9 mouse cellular contexts compared by ENCODE assay signal in genomic region chr13:55601611-55602010, GRCm38 (mm10). TPM values are rescaled to one million over a fixed set of nuclear protein-coding genes. Genes with fewer than 3 reads are reported as not detected.
DNase-seq lines count a peak whose midpoint lies in the region; ATAC-seq and TF ChIP-seq lines count a peak whose summit lies in the region.
"Had no signal": no experiment of that assay in that cellular context is flagged by ENCODE, and none has a peak within 500 bp of the region (broad histone marks: within the 10 kb centered on the region; RNA-seq: fewer than 3 reads in every experiment).

No protein-coding gene starts in this region.

- H3K9me3 ChIP-seq in forebrain, embryonic 11.5 days (ENCODE audit: control insufficient read depth, low read length): no peaks in the 10 kb centered on the region
- H3K9me3 ChIP-seq in forebrain, embryonic 16.5 days (ENCODE audit: control insufficient read depth, low read length): no peaks in the 10 kb centered on the region
- no peaks in the 10 kb centered on the region for H3K9me3 ChIP-seq in limb, embryonic 10.5 days (replicated peaks)

- peak; percentile 90 for DNase-seq in forebrain, embryonic 11.5 days (ENCODE audit: low spot score)
- DNase-seq in c-Kit-positive CD71-negative TER-119-negative erythroid progenitor cells, embryonic 14.5 days (ENCODE audit: low read depth): peak; percentile 80
- DNase-seq in frontal cortex, postnatal 10 days (ENCODE audit: low spot score in 2 of 2): peak; percentile 60 to 80
- peak; percentile 90 for DNase-seq in induced T-regulatory cell, adult 2 months (ENCODE audit: low read depth)
- peak; percentile 90 for DNase-seq in limb, embryonic 10.5 days (ENCODE audit: low spot score)
- DNase-seq in spleen, postnatal 4 days (ENCODE audit: low spot score in 2 of 2): peak; percentile 82 to 94

- no peak overlapping the region for H3K4me3 ChIP-seq in forebrain, embryonic 11.5 days (ENCODE audit: low read depth, low read length)
- H3K4me3 ChIP-seq in forebrain, embryonic 16.5 days (replicated peaks; ENCODE audit: low read length): no peak overlapping the region
- H3K4me3 ChIP-seq in limb, embryonic 10.5 days: no peak overlapping the region
- peak overlapping the region; percentile 54 for H3K4me3 ChIP-seq in myocyte

- H3K27ac ChIP-seq in forebrain, embryonic 11.5 days (ENCODE audit: low read depth, low read length): no peak overlapping the region
- H3K27ac ChIP-seq in forebrain, embryonic 16.5 days (ENCODE audit: low read length): no peak overlapping the region
- no peak overlapping the region for H3K27ac ChIP-seq in limb, embryonic 10.5 days

- peaks cover 19% of the 10 kb centered on the region for H3K79me2 ChIP-seq in myocyte (ENCODE audit: control insufficient read depth, insufficient read depth)

- peaks cover 4% of the 10 kb centered on the region; the same call in 1 of the 2 replicates for H3K4me1 ChIP-seq in forebrain, embryonic 11.5 days (replicated peaks; ENCODE audit: control insufficient read depth, insufficient read depth, low read length)
- peaks cover 9% of the 10 kb centered on the region for H3K4me1 ChIP-seq in forebrain, embryonic 16.5 days (replicated peaks; ENCODE audit: control insufficient read depth, insufficient read depth, low read length)
- peaks cover 14% of the 10 kb centered on the region for H3K4me1 ChIP-seq in limb, embryonic 10.5 days

- H3K9ac ChIP-seq in forebrain, embryonic 11.5 days (ENCODE audit: low read length): no peak overlapping the region
- no peak overlapping the region for H3K9ac ChIP-seq in forebrain, embryonic 16.5 days (replicated peaks; ENCODE audit: low read depth, low read length)

- no peak overlapping the region for H3K4me2 ChIP-seq in forebrain, embryonic 11.5 days (ENCODE audit: low read depth, low read length, severe bottlenecking)
- no peak overlapping the region for H3K4me2 ChIP-seq in forebrain, embryonic 16.5 days (ENCODE audit: low read length)
- H3K4me2 ChIP-seq in myocyte (ENCODE audit: low read depth): peak overlapping the region; percentile 76

- no peaks in the 10 kb centered on the region for H3K27me3 ChIP-seq in forebrain, embryonic 11.5 days (ENCODE audit: control insufficient read depth, insufficient read depth, low read length)
- H3K27me3 ChIP-seq in forebrain, embryonic 16.5 days (replicated peaks; ENCODE audit: control insufficient read depth, insufficient read depth, low read length): no peaks in the 10 kb centered on the region
- no peaks in the 10 kb centered on the region for H3K27me3 ChIP-seq in limb, embryonic 10.5 days (ENCODE audit: low read depth, poor library complexity, severe bottlenecking)
- no peaks in the 10 kb centered on the region for H3K27me3 ChIP-seq in myocyte (ENCODE audit: control insufficient read depth, insufficient read depth, insufficient read length)
- H3K27me3 ChIP-seq: Patski had no signal

- H3K36me3 ChIP-seq in forebrain, embryonic 11.5 days (ENCODE audit: control insufficient read depth, insufficient read depth, low read length): peaks cover 6% of the 10 kb centered on the region
- H3K36me3 ChIP-seq in forebrain, embryonic 16.5 days (ENCODE audit: control insufficient read depth, insufficient read depth): peaks cover 16% of the 10 kb centered on the region
- H3K36me3 ChIP-seq in limb, embryonic 10.5 days: peaks cover 50% of the 10 kb centered on the region
- H3K36me3 ChIP-seq in myocyte (ENCODE audit: control insufficient read depth, insufficient read depth): peaks cover 8% of the 10 kb centered on the region

- ATAC-seq in forebrain, embryonic 11.5 days (replicated peaks; ENCODE audit: low FRiP score): no peak
- no peak for ATAC-seq in forebrain, embryonic 16.5 days
- ATAC-seq: Patski had no signal

- 10% methylated on average over 3 of the region's 3 CpGs for WGBS in forebrain, embryonic 11.5 days
- 4% methylated on average over 3 of the region's 3 CpGs for WGBS in forebrain, embryonic 16.5 days
- whole genome bisulfite sequencing in limb, embryonic 10.5 days: 9% methylated on average over 3 of the region's 3 CpGs

- H3ac ChIP-seq in myocyte (ENCODE audit: control insufficient read depth, insufficient read length): no peak overlapping the region

- TF ChIP-seq POLR2A in myocyte (IDR thresholded peaks at IDR 0.05; ENCODE audit: insufficient read length, low read depth): no peak

TF ChIP-seq in myocyte, 11 proteins besides CTCF, POLR2A, EP300 and RAD21:
- TF ChIP-seq E2F4 (IDR thresholded peaks at IDR 0.05; ENCODE audit: insufficient read depth) (no peak), REST (IDR thresholded peaks at IDR 0.05; ENCODE audit: insufficient read depth, insufficient read length) (no peak), TCF12 (IDR thresholded peaks at IDR 0.05; ENCODE audit: insufficient read depth, poor library complexity, severe bottlenecking) (no peak), MAX (IDR thresholded peaks at IDR 0.05; ENCODE audit: low read depth) (no peak), CEBPB (IDR thresholded peaks at IDR 0.05; ENCODE audit: insufficient read depth, poor library complexity, severe bottlenecking) (no peak), POLR2AphosphoS2 (IDR thresholded peaks at IDR 0.05; ENCODE audit: insufficient read length, low read depth) (no peak), MYOD1 (IDR thresholded peaks at IDR 0.05; ENCODE audit: control insufficient read depth in 1 of 3, insufficient read length in 2 of 3, low read depth in 2 of 3) (no peak), MYOG (IDR thresholded peaks at IDR 0.05; ENCODE audit: control insufficient read depth in 1 of 3, insufficient read depth in 1 of 3, insufficient read length in 2 of 3, low read depth in 2 of 3) (no peak), USF1 (IDR thresholded peaks at IDR 0.05; ENCODE audit: low read depth) (no peak), SRF (IDR thresholded peaks at IDR 0.05; ENCODE audit: control insufficient read depth, insufficient read length, low read depth) (no peak), TCF3 (IDR thresholded peaks at IDR 0.05; ENCODE audit: insufficient read length, low read depth) (no peak)

RNA-seq across cellular contexts. Expression of gene B4galt7, which starts 1.9 kb away (rescaled TPM):
- polyA plus RNA-seq in forebrain, embryonic 11.5 days (2014; fragmentation: Nextera tagmentation; extraction: Ambion mirVana): 24.5 and 25.6 TPM in 2 replicates
- 29.9 and 41.4 TPM in 2 replicates for polyA plus RNA-seq in forebrain, embryonic 16.5 days (2015; fragmentation: Nextera tagmentation; extraction: Ambion mirVana)
- 30.9 and 31.6 TPM in 2 replicates for polyA plus RNA-seq in limb, embryonic 10.5 days (2016; fragmentation: Nextera tagmentation; extraction: Ambion mirVana)
- 23.1 TPM for polyA plus RNA-seq in myocyte (2012; fragmentation: generic; extraction: Trizol)

RNA-seq across cellular contexts. Expression of gene Caml, which starts 21.2 kb away (rescaled TPM):
- polyA plus RNA-seq in forebrain, embryonic 11.5 days (2014; fragmentation: Nextera tagmentation; extraction: Ambion mirVana): 65.4 and 69.7 TPM in 2 replicates
- 96.9 and 104 TPM in 2 replicates for polyA plus RNA-seq in forebrain, embryonic 16.5 days (2015; fragmentation: Nextera tagmentation; extraction: Ambion mirVana)
- 48.1 and 53.3 TPM in 2 replicates for polyA plus RNA-seq in limb, embryonic 10.5 days (2016; fragmentation: Nextera tagmentation; extraction: Ambion mirVana)
- 27.8 TPM for polyA plus RNA-seq in myocyte (2012; fragmentation: generic; extraction: Trizol)

RNA-seq across cellular contexts. Expression of gene Tmed9, which starts 28.1 kb away (rescaled TPM):
- polyA plus RNA-seq in forebrain, embryonic 11.5 days (2014; fragmentation: Nextera tagmentation; extraction: Ambion mirVana): 51.4 and 56.5 TPM in 2 replicates
- 96.9 and 133 TPM in 2 replicates for polyA plus RNA-seq in forebrain, embryonic 16.5 days (2015; fragmentation: Nextera tagmentation; extraction: Ambion mirVana)
- polyA plus RNA-seq in limb, embryonic 10.5 days (2016; fragmentation: Nextera tagmentation; extraction: Ambion mirVana): 111 and 123 TPM in 2 replicates
- 200 TPM for polyA plus RNA-seq in myocyte (2012; fragmentation: generic; extraction: Trizol)

RNA-seq across cellular contexts. Expression of gene Fam193b, which starts 30.7 kb away (rescaled TPM):
- polyA plus RNA-seq in forebrain, embryonic 11.5 days (2014; fragmentation: Nextera tagmentation; extraction: Ambion mirVana): 55.8 and 58.0 TPM in 2 replicates
- 57.8 and 62.2 TPM in 2 replicates for polyA plus RNA-seq in forebrain, embryonic 16.5 days (2015; fragmentation: Nextera tagmentation; extraction: Ambion mirVana)
- 65.8 and 70.7 TPM in 2 replicates for polyA plus RNA-seq in limb, embryonic 10.5 days (2016; fragmentation: Nextera tagmentation; extraction: Ambion mirVana)
- polyA plus RNA-seq in myocyte (2012; fragmentation: generic; extraction: Trizol): 13.5 TPM

RNA-seq across cellular contexts. Expression of gene Ddx46, which starts 33.2 kb away (rescaled TPM):
- polyA plus RNA-seq in forebrain, embryonic 11.5 days (2014; fragmentation: Nextera tagmentation; extraction: Ambion mirVana): 56.8 and 58.2 TPM in 2 replicates
- polyA plus RNA-seq in forebrain, embryonic 16.5 days (2015; fragmentation: Nextera tagmentation; extraction: Ambion mirVana): 34.2 and 36.4 TPM in 2 replicates
- 41.5 and 45.6 TPM in 2 replicates for polyA plus RNA-seq in limb, embryonic 10.5 days (2016; fragmentation: Nextera tagmentation; extraction: Ambion mirVana)
- polyA plus RNA-seq in myocyte (2012; fragmentation: generic; extraction: Trizol): 8.7 TPM
